Mouse (Mus musculus) brain, embryonic 18.5 days (tissue): ENCODE data around the gene Gla.
"Not testable (repeated sequence)": the region's sequence is repeated elsewhere in the genome, so short reads cannot be mapped to it uniquely, and the experiment has no call there.

ENCODE experiments used
- DNase-seq: peaks from one replicate; pipeline ENCODE4 v3.0.0-alpha.2; 2012; ENCODE audit warnings: low read depth, low spot score

Gla gene

GRCm38 (mm10) chrX:134588261-134588660, 12.7 kb downstream of the Gla start:
- no peak for DNase-seq

- no peak for DNase-seq
These were observed 14.5 kb downstream of the Gla start for GRCm38 (mm10) chrX:134586447-134586846.

GRCm38 (mm10) chrX:134585103-134586002, 15.6 kb downstream of the Gla start, which contains the start of gene Rpl36a:
Gene Rpl36a (plus strand): TSS chrX:134585654.
- peak; percentile 78 for DNase-seq

- no peak for DNase-seq
These were observed 17.8 kb downstream of the Gla start, which contains the start of gene Btk for GRCm38 (mm10) chrX:134582888-134583669. Gene Btk (minus strand): TSS chrX:134583570.

GRCm38 (mm10) chrX:134582270-134582669, 18.7 kb downstream of the Gla start:
- no peak for DNase-seq

- DNase-seq = no peak
These were observed 20.2 kb downstream of the Gla start for GRCm38 (mm10) chrX:134580528-134581305.

GRCm38 (mm10) chrX:134577896-134578295, 23.0 kb downstream of the Gla start:
- DNase-seq = no peak

- DNase-seq = no peak
These were observed 34.2 kb downstream of the Gla start for GRCm38 (mm10) chrX:134566536-134567222.

- DNase-seq = no peak
These were observed 36.6 kb downstream of the Gla start for GRCm38 (mm10) chrX:134564326-134564725.

- DNase-seq = no peak
These were observed 46.5 kb downstream of the Gla start for GRCm38 (mm10) chrX:134554425-134554824.

- no peak for DNase-seq
These were observed 47.6 kb downstream of the Gla start for GRCm38 (mm10) chrX:134553326-134553725.

- no peak for DNase-seq
These were observed 50.0 kb downstream of the Gla start for GRCm38 (mm10) chrX:134550903-134551302.

GRCm38 (mm10) chrX:134547330-134547729, 53.6 kb downstream of the Gla start:
- DNase-seq = no peak

- DNase-seq = no peak
These were observed 59.0 kb downstream of the Gla start for GRCm38 (mm10) chrX:134541955-134542308.

GRCm38 (mm10) chrX:134541145-134541954, 59.6 kb downstream of the Gla start, which contains the start of gene Timm8a1:
Gene Timm8a1 (minus strand): TSS chrX:134541865.
- DNase-seq = peak; percentile 18

GRCm38 (mm10) chrX:134540414-134541135, 60.4 kb downstream of the Gla start:
- no peak for DNase-seq

- not testable (repeated sequence) for DNase-seq
These were observed 61.1 kb downstream of the Gla start for GRCm38 (mm10) chrX:134539795-134540194.
